Mouse (Mus musculus) limb, embryonic 14.5 days (tissue): ENCODE measurements around the gene H2-M10.5. TPM values are rescaled to one million over a fixed set of nuclear protein-coding genes. Genes with fewer than 3 reads are reported as not detected.
"Not testable (repeated sequence)": the region's sequence is repeated elsewhere in the genome, so short reads cannot be mapped to it uniquely, and the experiment has no call there.

Source experiments
- ATAC-seq: fragments of 200-750 bp; cut with Nextera tagmentation; 2 replicates; pipeline ENCODE4 v1.8.0; 2017; ENCODE audit warnings: low read depth, moderate number of reproducible peaks, moderate TSS enrichment; ENCODE audit not compliant: low FRiP score
- DNase-seq: peaks from one replicate; pipeline ENCODE4 v3.0.0-alpha.2; 2015; ENCODE audit warnings: low spot score
- H3K27ac ChIP-seq: fragments of 300-500 bp; sonication (generic); replicated peaks from 2 replicates; pipeline ENCODE4 v1.5.1; 2014; ENCODE audit warnings: low read depth, mild to moderate bottlenecking, low read length, moderate library complexity, mixed read lengths
- H3K27me3 ChIP-seq: fragments of 300-500 bp; sonication (generic); 2 replicates; pipeline ENCODE4 v1.6.1; 2014; ENCODE audit warnings: low read length, mixed read lengths; ENCODE audit not compliant: control insufficient read depth, insufficient read depth
- H3K36me3 ChIP-seq: fragments of 300-500 bp; sonication (generic); 2 replicates; pipeline ENCODE4 v1.6.1; 2014; ENCODE audit warnings: mild to moderate bottlenecking, low read length, moderate library complexity, mixed read lengths; ENCODE audit not compliant: control insufficient read depth, insufficient read depth
- H3K4me1 ChIP-seq: fragments of 300-500 bp; sonication (generic); 2 replicates; pipeline ENCODE4 v1.6.1; 2014; ENCODE audit warnings: antibody characterized with exemption, low read length, mixed read lengths; ENCODE audit not compliant: control insufficient read depth, insufficient read depth
- H3K4me2 ChIP-seq: fragments of 300-500 bp; sonication (generic); replicated peaks from 2 replicates; pipeline ENCODE4 v1.6.1; 2014; ENCODE audit warnings: low read depth, mild to moderate bottlenecking, low read length, moderate library complexity; ENCODE audit not compliant: severe bottlenecking
- H3K4me3 ChIP-seq: fragments of 300-500 bp; sonication (generic); replicated peaks from 2 replicates; pipeline ENCODE4 v1.5.1; 2014; ENCODE audit warnings: low read length
- H3K9ac ChIP-seq: fragments of 300-500 bp; sonication (generic); 2 replicates; pipeline ENCODE4 v1.6.1; 2014; ENCODE audit warnings: mild to moderate bottlenecking, low read depth, low read length, moderate library complexity; ENCODE audit not compliant: severe bottlenecking
- H3K9me3 ChIP-seq: fragments of 300-500 bp; sonication (generic); 2 replicates; pipeline ENCODE4 v1.6.1; 2016; ENCODE audit warnings: low read length; ENCODE audit not compliant: control insufficient read depth
- POLR2A ChIP-seq: fragments of 200-500 bp; IDR thresholded peaks from 2 replicates; pipeline ENCODE4 v1.8.0; 2012; ENCODE audit warnings: inconsistent platforms, mild to moderate bottlenecking, moderate library complexity, borderline replicate concordance; ENCODE audit not compliant: insufficient read depth, insufficient read length; ENCODE audit errors: extremely low read depth
- WGBS: fragments of 180-500 bp; shearing (Covaris S2); extraction: QIAGEN DNeasy Blood & Tissue Kit; methylation state at CpG from one replicate; pipeline ENCODE4 v1.1.7; 2014; 5-methylcytosine and 5-hydroxymethylcytosine counted together
- polyA plus RNA-seq, 2 experiments: library from polyadenylated mRNA; depleted of rRNA in 1 of 2; stranded (reverse) in 1 of 2; unstranded in 1 of 2; fragments of >200 nt; fragmentation: Nextera tagmentation in 1 of 2; extraction: Ambion mirVana in 1 of 2; gene quantifications; 2 replicates each; pipeline versions ENCODE4 v1.2.1 to v1.2.3; 2012 to 2014

Gene H2-M10.5
- polyA plus RNA-seq, 2 experiments: not detected

DNA sequence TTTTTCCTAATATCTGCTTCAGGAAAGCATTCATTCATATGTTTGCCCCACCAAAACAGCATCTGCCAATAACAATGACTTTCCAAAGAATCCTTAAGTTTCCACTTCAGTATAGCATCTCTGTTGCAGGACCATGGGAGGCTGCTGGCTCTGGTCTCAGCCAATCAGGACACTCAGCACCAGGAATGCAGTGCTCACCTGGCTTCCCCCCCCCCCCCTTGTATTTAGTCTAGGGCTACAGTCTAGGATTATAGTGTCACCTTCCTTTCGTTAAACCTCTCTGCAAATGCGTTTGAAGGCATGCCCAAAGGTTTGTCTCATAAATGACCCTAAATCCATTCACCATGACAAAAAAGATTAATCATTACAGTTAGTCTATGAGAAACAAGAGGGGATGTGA lies 15.6 kb downstream of the H2-M10.5 start:
- ATAC-seq: no peak
- 77% methylated on average over 2 of the region's 2 CpGs for WGBS
- Histone ChIP-seq H3K4me3 (no peak overlapping the region), H3K9ac (no peak overlapping the region), H3K27me3 (no peaks in the 10 kb centered on the region), H3K9me3 (no peaks in the 10 kb centered on the region), H3K4me1 (no peaks in the 10 kb centered on the region), H3K36me3 (no peaks in the 10 kb centered on the region), H3K27ac (no peak overlapping the region), H3K4me2 (no peak overlapping the region)
- no peak for TF ChIP-seq POLR2A
- no peak for DNase-seq

- not testable (repeated sequence) for H3K36me3 ChIP-seq, H3K4me1 ChIP-seq, H3K27ac ChIP-seq, H3K4me2 ChIP-seq, H3K9ac ChIP-seq, H3K4me3 ChIP-seq, H3K9me3 ChIP-seq, H3K27me3 ChIP-seq
- peak; percentile 76 for DNase-seq
- ATAC-seq: 0 out of 2 replicates have a peak, but pooled peaks have one; percentile 19
Observed at GRCm38 (mm10) chr17:36788801-36789200, 16.1 kb downstream of the H2-M10.5 start.

GRCm38 (mm10) chr17:36799493-36799892 lies 26.8 kb downstream of the H2-M10.5 start:
- no peak overlapping the region for H3K9ac ChIP-seq
- H3K4me3 ChIP-seq: no peak overlapping the region
- TF ChIP-seq POLR2A: no peak
- no peak overlapping the region for H3K27ac ChIP-seq
- ATAC-seq (no peak), DNase-seq (no peak)
- H3K36me3 ChIP-seq: no peaks in the 10 kb centered on the region
- no peaks in the 10 kb centered on the region for H3K27me3 ChIP-seq
- H3K4me1 ChIP-seq: no peaks in the 10 kb centered on the region
- 88% methylated on average over 10 of the region's 10 CpGs for WGBS
- H3K9me3 ChIP-seq: no peaks in the 10 kb centered on the region
- no peak overlapping the region for H3K4me2 ChIP-seq

DNA sequence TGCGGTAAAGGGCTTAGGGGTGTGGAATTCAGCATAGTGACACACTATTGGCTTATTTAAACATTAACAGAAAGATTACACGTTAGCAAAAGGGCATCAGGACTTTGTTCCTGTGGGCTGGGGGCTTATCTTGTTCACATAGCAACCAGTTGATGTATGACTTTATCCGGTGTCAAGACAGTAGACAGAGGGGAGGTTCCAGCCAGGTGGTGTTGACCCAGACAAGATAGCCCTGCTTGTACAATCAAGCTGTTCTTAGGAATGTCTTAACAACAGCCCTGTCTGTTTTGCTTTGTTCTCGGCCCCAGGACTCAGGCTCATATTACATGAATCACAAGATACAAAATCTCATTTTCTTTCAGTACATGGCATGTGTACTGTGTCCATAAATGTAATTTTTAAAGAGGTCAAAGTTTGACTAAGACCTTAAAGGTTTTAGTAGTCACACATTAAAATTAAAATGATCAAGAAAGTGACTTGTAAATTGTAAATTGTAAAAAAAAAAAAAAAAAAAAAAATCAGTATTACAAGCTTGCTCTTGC lies 27.3 kb downstream of the H2-M10.5 start:
- not testable (repeated sequence) for H3K27ac ChIP-seq, H3K4me3 ChIP-seq, ATAC-seq, H3K9ac ChIP-seq, H3K4me2 ChIP-seq, DNase-seq, H3K27me3 ChIP-seq, H3K4me1 ChIP-seq, H3K9me3 ChIP-seq, H3K36me3 ChIP-seq
- 64% methylated on average over 4 of the region's 4 CpGs for WGBS

DNA sequence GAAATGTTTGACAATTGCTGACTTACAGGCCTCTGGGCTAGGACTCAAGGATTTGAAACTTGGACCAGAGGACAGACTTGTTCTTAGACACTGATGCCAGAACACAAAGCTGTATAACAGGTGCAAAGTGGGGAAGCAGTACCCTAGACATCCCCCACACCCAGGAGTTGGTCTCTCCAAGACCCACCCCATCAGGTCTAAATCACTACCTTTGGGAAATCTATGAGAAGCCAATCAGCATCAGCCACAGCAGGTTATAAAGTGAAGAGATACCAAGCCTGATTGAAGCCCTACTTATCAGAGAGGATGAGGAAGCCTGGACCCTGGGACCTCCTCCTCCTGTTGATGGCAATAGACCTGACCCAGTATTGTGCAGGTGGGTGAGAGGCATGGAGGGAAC lies 39.2 kb downstream of the H2-M10.5 start, which contains the start of gene H2-M10.6:
TSS of gene H2-M10.6 (plus strand) at position 301 of the 400 bp plus-strand sequence.
- ATAC-seq (no peak), DNase-seq (no peak)
- TF ChIP-seq POLR2A: no peak
- no peak within 1 kb of the TSS for H3K27ac ChIP-seq
- H3K27me3 ChIP-seq: no peaks in the 10 kb centered on the region
- no peaks in the 10 kb centered on the region for H3K4me1 ChIP-seq
- H3K9ac ChIP-seq: no peak within 1 kb of the TSS
- H3K9me3 ChIP-seq: no peaks in the 10 kb centered on the region
- H3K36me3 ChIP-seq: no peaks in the 10 kb centered on the region
- no peak within 1 kb of the TSS for H3K4me2 ChIP-seq
- no peak within 1 kb of the TSS for H3K4me3 ChIP-seq

DNA sequence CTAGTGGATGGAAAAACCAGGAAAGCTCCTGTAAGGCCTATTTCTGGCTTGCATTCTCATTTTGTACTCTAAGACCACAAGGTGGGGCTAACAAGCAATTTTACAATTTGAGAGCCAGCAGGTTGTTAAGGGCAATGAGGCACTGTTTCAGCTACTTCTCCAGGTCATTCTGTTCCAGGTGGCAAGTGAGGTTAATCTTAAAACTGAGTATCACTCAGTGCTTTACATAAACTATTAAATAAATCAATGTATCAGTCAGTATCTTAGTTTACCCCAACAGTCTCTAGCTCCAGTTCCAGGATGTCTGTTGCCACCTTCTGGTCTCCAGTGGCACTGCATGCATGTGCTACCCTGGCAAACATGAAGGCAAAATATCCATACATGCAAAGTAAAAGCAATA lies 51.3 kb downstream of the H2-M10.5 start:
- Histone ChIP-seq H3K9ac (no peak overlapping the region), H3K4me3 (no peak overlapping the region), H3K36me3 (no peaks in the 10 kb centered on the region), H3K4me1 (no peaks in the 10 kb centered on the region), H3K27me3 (no peaks in the 10 kb centered on the region), H3K27ac (no peak overlapping the region), H3K4me2 (no peak overlapping the region), H3K9me3 (no peaks in the 10 kb centered on the region)
- no peak for TF ChIP-seq POLR2A
- DNase-seq: peak; percentile 39
- ATAC-seq: no peak
